Mouse (Mus musculus) embryonic fibroblast, embryonic 13.5 days (primary cell): ENCODE measurements at regions not wholly inside any gene's neighbourhood (a gene's known extent, or its start where the extent isn't known, plus 50 kb on each side); places are given as distances from the start of the nearest gene placed in this dataset.

Experiments
- CTCF ChIP-seq: IDR thresholded peaks from 2 replicates; pipeline ENCODE4 v1.5.1; 2011; ENCODE audit warnings: mild to moderate bottlenecking, control low read depth, low read length, moderate library complexity, borderline replicate concordance; ENCODE audit not compliant: insufficient read depth
- POLR2A ChIP-seq: IDR thresholded peaks from 2 replicates; pipeline ENCODE4 v1.6.1; 2011; ENCODE audit warnings: low read depth, mild to moderate bottlenecking, control low read depth, low read length, moderate library complexity

- TF ChIP-seq CTCF (no peak), POLR2A (no peak)
Measured at GRCm38 (mm10) chr4:84056863-84057502, 531.6 kb downstream of the Ccdc171 start.
